Mouse (Mus musculus) olfactory bulb, adult 2 months (tissue): ENCODE measurements around the gene Cbx8.

Source experiments
- CTCF ChIP-seq: fragments of 200-500 bp; IDR thresholded peaks from 2 replicates; pipeline ENCODE4 v1.5.1; 2012; ENCODE audit warnings: low read depth, mild to moderate bottlenecking, low read length, moderate library complexity; ENCODE audit not compliant: insufficient read depth
- POLR2A ChIP-seq: fragments of 200-500 bp; IDR thresholded peaks from 2 replicates; pipeline ENCODE4 v1.6.1; 2012; ENCODE audit warnings: mild to moderate bottlenecking, low read depth, low read length, moderate library complexity; ENCODE audit not compliant: insufficient read depth

DNA sequence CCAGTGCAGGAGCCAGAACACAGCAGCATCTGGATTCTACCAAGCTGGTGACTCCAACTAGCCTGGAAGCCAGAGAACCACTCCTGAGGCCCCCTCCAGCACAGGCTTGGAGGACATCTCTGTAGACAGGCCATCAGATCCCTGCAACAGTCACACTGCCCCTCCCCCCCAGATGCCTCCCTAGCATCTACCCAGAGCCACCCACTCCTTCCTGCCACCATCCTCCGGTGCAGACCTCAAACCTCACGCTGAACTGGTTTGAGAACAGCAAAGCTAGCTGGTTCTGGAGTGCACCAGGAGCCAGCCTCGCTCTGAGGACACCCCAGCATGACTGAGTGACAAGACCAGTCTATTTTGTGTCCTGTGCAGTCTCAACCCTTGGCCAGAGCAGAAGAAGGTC is 48.0 kb downstream of the Cbx8 start:
- TF ChIP-seq CTCF (no peak), POLR2A (no peak)
